Mouse (Mus musculus): ENCODE results near the gene Tnk1.

Tnk1 gene

DNA sequence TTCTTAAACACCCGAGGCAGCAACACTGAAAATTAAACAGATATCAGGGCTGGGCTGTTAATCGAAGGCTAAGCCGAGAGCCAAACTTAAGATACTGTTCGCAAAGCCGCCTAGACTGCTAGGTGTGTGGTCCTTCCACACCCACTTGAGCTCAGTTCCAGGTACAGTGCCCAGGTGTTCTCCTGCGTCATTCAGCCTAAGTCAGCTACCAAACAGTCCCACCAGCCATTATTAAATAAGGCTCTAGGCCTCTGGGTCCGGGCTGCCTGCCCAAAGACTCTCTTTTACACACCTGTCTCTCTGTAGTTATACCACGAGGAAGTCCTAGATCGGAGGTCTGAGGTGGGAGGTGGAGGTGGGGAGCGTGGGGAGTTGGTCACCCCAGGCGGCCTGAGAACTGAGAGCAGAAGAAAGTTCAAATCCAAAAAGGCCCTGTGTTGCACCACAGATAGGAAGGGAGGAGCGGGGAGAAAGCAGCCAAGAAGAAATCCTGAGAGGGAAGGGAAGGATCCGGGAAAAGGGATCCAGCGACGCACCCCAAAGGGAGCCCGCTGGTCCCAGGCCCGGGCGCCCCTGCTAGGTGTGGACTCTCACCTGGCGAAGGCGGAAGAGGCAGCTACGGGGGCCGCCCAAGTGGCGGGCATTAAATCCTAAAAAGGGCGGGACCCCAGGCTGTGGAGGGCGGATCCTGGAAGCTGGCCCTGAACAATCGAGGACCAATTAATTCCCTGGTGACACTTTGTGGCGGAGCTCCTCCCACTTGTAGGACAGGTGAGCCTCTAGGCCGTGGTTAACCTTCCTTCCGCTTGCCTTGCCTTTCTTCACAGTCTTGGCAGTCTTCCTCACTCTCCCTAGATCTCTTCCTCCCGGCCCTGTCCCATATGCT, at the start of gene Tnk1:
Gene Tnk1 (minus strand): TSS at position 618 of the 886 bp plus-strand sequence.
- no peak for DNase-seq (ENCODE audit: low spot score in 2 of 2)

DNA sequence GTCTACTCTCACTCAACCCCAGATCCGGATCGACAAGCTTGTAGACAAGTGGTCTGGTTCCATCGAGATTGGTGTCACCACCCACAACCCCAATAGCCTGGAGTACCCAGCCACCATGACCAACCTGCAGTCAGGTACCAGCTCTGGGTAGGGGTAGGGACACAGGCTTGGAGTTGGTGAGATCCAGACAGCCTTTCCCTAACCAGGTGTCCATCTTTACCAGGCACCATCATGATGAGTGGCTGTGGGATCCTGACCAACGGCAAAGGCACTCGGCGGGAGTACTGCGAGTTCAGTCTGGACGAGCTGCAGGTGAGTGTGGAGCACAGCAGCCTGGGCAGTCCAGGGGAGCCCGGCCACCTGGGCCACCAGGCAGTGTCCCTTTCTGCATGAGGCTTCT, 45.8 kb upstream of the Tnk1 start:
- DNase-seq (ENCODE audit: low spot score in 2 of 2): no peak

DNA sequence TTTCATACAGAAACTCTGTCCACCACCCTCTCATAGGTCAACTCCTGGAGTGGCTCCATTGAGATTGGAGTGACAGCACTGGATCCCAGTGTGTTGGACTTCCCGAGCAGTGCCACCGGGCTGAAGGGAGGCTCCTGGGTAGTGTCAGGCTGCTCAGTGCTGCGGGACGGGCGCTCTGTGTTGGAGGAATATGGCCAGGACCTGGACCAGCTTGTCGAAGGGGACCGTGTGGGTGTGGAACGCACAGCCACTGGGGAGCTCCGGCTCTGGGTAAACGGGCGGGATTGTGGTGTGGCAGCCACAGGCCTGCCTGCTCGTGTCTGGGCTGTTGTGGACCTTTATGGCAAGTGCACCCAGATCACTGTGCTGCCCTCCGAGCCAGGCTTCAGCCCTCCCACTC, 44.4 kb upstream of the Tnk1 start:
- DNase-seq (ENCODE audit: low spot score in 2 of 2): peak in 1 of 2 experiments; percentile 42

DNA sequence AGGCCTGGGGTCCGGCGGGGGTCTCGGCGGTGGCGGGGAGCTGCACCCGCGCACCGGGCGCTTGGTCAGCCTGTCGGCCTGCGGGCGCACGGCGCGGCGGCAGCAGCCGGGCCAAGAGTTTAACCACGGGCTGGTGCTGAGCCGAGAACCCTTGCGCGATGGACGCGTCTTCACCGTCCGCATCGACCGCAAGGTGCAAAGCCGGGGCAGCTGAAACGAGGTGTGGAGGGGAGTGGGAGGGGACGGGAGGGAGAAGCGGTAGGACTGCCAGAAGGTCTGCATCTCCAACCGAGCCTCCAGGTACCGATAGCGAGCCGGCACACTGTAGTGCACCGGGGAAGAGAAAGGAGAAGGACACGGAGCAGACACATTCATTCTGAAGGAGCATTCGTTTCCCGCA, 43.5 kb upstream of the Tnk1 start:
- peak in 1 of 2 experiments; percentile 41 for DNase-seq (ENCODE audit: low spot score in 2 of 2)

DNA sequence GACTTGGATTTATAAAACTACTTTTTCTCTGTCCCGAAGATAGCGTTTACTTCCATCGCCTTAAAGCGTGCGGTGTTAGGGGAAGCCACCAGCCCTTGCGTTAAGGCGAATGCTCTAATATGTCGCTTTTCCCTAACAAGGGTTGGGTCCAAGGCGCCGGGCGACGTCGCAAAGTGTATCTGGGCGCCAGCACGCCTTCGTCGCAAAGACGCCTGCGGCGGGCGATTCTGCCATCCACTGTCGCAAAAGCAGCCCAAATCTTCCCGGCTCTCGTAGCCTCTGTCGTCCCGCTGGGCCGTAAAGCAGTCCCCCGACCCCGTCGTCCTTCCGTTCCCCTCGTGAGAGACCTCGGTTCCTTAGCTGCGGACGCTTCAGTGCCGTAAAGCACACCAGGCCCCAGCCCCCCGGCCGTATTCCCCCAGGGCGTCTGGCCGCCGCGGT, 42.9 kb upstream of the Tnk1 start:
- peak; percentile 98 to 99 for DNase-seq (ENCODE audit: low spot score in 2 of 2)

DNA sequence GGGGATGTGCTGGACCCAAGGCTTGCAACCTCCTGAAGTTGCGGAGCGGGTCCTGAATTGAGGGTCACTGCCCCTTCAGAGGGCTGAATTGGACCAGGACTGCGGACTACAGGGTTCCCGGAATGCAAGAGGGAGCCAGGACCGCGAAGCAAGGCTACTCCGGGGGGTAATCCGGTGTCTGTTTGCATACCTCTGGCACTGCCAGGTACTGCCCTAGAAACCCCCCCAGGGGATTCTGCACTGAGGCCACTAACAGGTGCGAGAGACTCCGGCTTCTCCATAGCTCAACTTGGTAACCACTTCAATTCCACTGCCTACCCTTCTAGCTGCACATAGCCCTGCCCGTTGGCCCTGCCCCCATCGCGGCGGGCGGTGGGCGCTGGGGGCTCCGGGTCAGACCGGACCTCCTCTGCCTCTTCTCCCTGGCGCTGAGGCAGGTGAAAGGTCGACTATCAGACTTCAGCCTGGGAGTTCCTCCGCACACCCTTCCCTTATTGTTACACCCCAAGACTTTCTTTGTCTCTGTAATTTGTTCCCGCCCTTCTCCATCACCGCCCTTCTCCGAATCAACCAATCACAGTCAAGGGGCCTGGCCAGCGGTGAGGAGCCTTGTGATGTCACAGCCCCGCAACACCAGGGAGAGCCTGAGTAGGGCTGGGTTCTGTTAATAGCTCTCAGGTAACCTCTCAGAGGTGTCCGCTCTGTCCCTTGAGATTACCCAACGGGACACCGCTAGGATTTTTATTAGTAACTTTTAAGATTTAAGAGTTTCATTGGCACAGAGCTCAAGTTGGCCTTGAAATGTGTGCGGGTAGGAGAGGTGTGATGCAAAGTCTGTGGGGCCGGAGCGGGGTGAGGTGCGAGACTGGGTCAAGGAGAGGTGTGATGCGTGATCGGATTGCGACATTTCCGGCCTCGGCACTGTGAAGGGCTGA, 42.2 kb upstream of the Tnk1 start, which contains the start of the genes 2810408A11Rik and Neurl4:
Gene 2810408A11Rik (minus strand): TSS at position 517 of the 935 bp plus-strand sequence.
Gene Neurl4 (plus strand): TSS at position 602 of the 935 bp plus-strand sequence.
- DNase-seq (ENCODE audit: low spot score in 2 of 2): peak; percentile 95 to 96

DNA sequence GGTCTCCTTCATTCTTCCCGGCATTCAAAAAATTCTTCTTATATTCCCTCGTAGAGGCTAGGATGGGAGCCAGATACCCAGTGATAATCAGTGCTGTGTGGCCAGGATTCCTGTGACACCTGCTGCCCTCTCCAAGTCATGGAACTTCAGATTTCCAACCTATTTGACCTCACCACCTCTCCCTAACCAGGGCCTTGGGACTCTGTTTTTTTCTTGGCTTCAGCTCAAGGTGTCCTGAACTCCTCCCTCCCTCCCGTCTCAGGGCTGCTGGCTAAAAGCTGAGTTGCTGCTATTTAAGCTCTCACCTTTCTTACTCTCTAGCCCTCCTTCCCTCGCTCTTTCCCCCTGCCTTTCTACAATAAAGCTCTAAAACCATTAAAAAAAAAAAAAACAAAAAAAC, 41.3 kb upstream of the Tnk1 start:
- DNase-seq (ENCODE audit: low spot score in 2 of 2): no peak

DNA sequence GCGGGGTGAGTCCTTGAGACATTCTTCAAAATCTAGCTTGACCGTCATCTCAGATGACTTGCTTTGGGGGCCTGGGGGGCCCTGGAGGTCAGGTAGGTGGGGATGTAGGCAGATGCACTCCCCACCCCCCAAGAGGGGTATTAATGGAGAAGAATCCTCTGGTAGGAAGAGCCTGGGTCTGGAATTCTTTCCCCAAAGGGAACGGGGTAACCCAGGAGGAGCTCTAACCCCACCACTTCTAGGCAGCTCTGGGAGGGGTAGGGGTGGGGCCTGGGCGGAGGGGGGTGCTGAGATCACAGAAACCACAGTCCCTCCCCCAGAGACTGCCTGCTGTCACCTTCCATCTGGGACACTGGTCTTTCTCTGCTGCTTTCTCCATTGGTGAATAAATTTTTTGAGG, 36.8 kb upstream of the Tnk1 start, which contains the start of gene Acap1:
Gene Acap1 (minus strand): TSS at position 249 of the 400 bp plus-strand sequence.
- no peak for DNase-seq (ENCODE audit: low spot score in 2 of 2)

DNA sequence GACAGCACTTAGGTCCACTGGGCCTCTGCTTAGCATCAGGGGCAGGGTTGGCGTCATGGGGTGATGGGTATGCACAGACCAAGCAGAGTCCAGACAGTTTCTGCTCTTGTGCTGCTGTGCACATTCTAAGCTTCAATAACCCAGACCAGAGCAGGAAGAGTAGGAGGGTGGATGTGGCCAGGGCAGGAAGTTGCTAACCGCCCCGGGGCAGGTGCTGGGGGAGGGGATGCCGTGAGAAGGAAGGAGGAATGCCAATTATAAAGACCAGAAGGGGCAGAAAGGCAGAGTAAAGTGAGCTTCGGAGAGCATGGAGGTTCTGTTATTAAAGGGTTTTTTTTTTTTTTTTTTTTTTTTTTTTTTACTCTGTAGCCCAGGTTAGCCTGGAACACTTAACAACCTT, 36.1 kb upstream of the Tnk1 start:
- DNase-seq (ENCODE audit: low spot score in 2 of 2): no peak

DNA sequence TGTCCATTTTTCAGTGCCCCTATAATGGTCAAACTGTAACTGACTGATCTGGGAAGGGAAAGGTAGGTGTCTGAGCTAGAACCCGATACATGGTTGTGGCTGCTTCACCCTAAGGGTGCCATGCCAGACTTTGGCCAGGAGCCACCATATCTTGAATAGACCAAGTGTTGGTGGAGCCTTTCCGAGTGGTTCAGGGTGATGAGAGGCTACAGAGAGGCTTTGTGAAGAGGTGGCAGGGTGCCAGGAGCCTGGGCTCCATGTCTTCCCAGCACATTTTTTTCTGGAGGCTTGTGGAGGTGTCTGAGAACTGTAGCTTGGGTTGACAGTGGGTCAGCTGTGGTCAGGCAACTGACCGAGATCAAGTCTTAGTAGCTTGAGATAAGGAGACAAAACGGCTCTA, 33.0 kb upstream of the Tnk1 start:
- peak; percentile 73 to 80 for DNase-seq (ENCODE audit: low spot score in 2 of 2)

DNA sequence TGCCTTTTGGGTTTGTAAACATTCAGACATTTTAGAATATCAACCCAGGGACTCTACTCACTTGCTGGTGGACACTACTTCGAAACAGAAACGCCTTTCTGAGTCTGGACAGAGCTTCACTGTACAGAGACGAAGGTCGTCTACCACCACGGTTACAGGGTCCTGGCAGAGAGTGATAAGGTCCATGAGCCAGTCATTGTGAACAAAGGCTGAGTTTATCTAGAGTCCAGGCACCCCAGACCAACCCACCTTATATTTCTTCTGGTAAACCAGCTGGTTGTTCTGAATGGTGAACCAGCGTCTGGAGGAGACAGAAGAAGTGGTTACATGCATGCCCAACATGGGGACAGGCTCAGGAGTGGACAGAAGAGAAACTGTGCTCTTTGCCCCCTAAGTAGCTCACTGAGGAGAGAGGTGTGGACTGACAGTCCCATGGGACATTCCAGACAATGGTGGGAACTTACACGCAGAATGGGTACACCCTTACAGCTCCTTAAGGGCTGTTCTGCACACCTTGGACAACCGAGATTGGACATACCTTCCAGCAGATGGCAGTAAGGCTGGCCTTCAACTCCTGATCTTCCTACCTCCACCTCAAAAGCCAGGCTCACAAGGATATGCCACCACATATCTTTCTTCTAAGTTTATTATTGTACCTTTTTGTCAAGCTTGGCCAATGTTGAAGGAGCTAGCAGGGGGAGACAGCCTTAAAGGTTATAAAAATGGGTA, 28.5 kb upstream of the Tnk1 start:
- no peak for DNase-seq (ENCODE audit: low spot score in 2 of 2)

DNA sequence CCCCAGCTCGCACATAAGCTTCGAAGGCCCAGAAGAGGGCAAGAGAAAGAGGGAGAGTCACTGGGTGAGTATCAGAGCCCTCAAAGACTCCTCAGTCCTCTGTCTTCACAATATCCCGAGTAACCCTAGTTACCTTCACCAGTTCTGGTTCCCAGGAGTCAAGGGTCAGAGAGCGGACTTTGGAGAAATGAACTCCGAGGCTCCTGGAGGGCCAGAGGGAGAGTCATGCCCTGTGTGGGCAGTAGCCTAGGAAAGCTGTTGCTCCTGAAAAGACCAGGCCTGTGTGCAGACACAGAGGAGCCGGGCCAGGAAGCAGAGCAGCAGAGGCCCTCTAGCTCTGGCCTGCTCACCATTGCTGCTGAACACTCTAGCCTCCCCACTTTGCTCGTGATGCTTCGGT, 26.1 kb upstream of the Tnk1 start:
- DNase-seq (ENCODE audit: low spot score in 2 of 2): no peak

DNA sequence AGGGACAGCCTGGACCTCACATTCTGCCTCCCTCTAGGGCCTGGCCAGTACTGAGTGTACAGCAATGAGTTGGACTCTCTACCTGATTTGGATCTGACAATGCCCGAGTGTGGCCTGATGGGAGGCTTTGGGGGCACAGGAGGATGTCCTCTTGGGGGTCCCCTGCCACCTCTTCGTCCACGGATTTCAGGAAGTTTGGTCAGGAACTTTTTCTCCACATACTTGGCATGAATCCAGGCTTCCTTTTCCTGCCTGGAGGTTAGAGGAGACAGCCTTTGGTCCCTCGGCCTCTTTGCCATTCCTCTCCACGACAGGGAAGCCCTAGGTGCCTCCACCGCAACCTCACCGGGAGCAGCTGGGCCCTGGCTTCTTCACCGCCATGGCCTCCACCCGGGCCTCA, 25.7 kb upstream of the Tnk1 start:
- DNase-seq (ENCODE audit: low spot score in 2 of 2): no peak

DNA sequence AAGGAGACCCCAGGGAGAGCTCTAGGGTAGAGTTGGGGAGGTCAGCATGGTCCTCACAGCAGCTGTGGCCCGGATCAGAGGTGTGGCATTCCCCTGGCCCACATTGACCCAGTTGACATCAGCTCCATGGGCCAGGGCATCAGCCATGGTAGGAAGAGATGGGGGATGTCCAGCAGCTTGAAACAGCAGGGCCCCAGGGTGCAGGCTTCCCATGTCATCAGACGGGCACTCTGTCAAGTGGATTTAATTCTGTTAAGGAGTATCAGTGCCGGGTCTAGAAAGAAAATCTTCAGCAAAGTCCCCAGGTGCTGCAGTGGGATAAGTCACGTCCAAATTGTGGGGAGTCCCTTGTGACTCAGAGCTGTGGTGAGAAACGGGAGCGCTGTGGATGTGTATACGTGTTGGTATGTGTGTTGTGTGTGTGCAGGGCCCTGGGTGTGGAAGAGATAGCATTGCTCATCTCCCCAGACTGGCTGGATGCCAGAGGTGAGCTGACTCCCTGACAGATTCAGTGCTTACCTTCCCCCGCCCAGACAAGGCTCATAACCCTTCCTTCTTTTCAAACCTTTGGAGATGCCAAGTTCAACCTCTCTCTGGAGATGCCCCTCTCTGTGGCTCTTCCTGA, 25.1 kb upstream of the Tnk1 start:
- DNase-seq (ENCODE audit: low spot score in 2 of 2): no peak

DNA sequence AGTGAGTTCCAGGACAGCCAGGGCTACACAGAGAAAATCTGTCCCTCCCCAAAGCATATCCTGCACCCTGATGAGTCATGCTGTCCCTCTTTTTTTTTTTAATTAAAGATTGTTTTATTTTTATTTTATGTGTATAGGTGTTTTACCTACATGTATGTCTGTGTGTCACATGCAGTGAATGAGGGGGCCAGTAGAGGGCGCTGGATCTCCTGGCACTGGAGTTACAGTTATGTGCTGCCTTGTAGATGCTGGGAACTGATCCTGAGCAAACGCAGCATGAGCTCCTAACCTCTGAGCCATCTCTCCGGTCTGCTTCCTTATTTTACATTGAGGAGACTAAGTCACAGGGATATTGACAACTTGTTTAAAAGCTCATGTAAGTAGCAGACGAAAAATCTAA, 24.5 kb upstream of the Tnk1 start:
- no peak for DNase-seq (ENCODE audit: low spot score in 2 of 2)

DNA sequence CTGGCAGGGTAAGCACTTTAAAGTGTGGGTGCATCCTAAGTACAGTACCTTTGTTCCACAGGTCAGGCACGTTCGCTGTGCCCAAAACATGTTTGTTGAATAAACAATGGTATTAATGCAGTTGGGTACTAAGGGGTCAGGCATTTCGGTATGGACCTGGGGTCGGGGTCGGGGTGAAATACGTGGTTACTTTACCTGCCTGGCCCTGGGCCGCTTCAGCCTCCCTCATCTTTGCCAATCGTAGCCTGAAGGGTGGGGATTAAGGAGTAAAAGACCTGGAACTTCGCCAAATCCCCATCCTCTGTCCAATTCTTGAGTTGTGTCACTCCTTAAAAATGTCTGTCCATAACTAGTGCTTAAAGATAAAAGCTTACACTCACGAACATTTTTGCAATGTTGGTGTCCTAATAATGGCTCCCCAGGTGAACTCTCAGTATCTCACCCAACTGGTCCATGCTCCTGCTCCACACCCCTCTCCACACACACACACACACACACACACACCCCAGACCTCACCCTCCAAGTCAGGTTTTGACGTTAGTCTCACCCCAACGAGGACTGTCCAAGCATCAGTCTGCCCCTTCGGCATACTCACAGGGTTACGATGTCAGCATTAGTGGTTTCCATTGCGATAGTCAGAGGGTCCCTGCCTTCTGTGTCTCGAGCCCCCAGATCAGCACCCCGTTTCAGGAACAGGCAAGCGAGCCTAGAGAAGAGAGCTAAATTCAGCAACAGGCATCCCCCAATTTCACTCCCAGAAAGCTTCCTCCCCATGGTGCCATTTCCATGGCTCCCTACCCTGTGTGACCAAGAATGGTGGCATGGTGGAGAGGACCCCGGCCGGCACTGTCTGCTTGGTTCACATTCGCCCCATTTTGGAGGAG, 23.5 kb upstream of the Tnk1 start:
- no peak for DNase-seq (ENCODE audit: low spot score in 2 of 2)

DNA sequence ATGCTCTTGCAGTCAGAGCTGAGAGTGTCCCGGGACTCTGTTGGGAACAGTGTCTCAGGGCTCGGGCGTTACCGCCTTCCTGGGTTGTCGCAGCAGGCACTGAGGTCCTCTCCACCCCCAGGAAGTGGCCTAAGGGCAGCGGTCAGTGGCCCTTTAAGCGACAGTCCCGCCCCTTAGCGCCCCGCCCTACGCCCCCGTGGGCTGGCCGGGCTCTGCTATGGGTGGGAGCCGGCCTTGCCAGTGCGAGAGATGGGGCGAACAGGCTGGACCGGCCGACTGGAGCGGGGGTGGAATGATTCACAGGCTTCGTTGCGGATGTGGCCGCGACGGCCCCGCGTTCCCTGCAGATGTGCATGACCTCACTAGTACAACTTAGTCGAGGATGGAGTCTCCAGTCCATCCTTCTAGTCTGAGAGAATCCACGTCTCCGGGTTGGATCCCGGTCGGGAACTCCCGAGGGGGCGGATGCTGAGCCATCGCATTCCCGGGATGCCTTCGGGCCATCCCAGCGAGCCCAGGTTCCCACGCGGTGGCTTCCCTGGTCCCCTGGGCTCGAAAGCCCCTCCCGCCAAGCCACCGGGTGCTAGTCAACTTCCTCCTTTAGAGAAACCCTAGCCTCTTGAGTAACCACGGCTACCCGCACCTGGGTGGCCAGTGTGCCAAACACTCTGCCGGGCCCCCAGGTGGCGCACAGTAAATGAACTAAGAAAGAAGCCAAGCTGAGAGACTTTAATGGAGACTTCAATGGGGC, 22.5 kb upstream of the Tnk1 start, which contains the start of gene Kctd11:
Gene Kctd11 (minus strand): TSS at position 554 of the 751 bp plus-strand sequence.
- peak; percentile 76 to 77 for DNase-seq (ENCODE audit: low spot score in 2 of 2)

DNA sequence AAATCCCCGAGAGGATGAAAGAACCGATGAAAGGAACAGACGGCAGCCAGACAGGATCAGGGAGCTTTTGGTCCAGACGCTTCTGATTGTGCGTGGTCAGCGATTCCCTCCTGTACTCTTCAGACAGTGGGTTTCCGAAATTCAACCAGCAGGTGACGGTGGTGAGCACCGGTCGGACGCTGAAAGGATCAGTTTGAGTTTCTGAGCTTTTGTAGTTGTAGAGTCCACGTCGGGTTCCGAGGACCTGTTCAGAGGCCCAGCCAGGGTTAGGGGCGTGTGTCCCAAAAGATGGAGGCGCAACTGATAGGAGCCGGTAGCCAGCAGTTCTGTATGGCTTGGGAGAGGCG, 21.9 kb upstream of the Tnk1 start:
- peak; percentile 61 to 69 for DNase-seq (ENCODE audit: low spot score in 2 of 2)

DNA sequence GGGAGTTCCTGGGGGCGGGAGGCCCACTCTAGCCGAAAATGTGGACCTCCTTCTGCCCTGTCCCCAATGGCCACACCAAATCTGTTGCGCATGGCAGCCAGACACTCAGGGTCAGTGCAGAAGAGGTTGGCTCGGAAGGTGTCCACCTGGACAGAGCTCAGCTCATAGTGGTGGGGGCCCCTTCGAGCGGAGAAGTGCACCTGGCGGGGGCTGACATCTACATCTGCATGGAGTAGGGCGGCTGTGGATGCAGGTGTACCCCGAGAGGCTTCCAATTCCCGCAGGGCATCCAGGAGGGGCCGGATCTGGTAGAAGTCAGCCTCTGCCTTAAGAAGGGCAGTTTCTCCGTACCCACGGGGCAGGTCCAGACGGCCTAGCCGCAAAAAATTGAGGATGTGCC, 21.2 kb upstream of the Tnk1 start:
- DNase-seq (ENCODE audit: low spot score in 2 of 2): no peak
